Mouse (Mus musculus) neural tube, embryonic 15.5 days (tissue): Measurements from ENCODE around the gene Gpx4. TPM values are rescaled to one million over a fixed set of nuclear protein-coding genes. Genes with fewer than 3 reads are reported as not detected.

ENCODE experiments used
- ATAC-seq: fragments of 200-750 bp; cut with Nextera tagmentation; 2 replicates; pipeline ENCODE4 v1.8.0; 2017; ENCODE audit warnings: mild to moderate bottlenecking, moderate TSS enrichment, moderate library complexity; ENCODE audit not compliant: low FRiP score
- H3K27ac ChIP-seq: fragments of 300-500 bp; sonication (generic); replicated peaks from 2 replicates; pipeline ENCODE4 v1.5.1; 2015; ENCODE audit warnings: mild to moderate bottlenecking, inconsistent platforms
- H3K27me3 ChIP-seq: fragments of 300-500 bp; sonication (generic); replicated peaks from 2 replicates; pipeline ENCODE4 v1.6.1; 2015; ENCODE audit warnings: inconsistent platforms
- H3K36me3 ChIP-seq: fragments of 300-500 bp; sonication (generic); 2 replicates; pipeline ENCODE4 v1.6.1; 2015; ENCODE audit warnings: inconsistent platforms
- H3K4me1 ChIP-seq: fragments of 300-500 bp; sonication (generic); 2 replicates; pipeline ENCODE4 v1.6.1; 2015; ENCODE audit warnings: inconsistent platforms
- H3K4me2 ChIP-seq: fragments of 300-500 bp; sonication (generic); 2 replicates; pipeline ENCODE4 v1.6.1; 2015; ENCODE audit warnings: inconsistent platforms, mild to moderate bottlenecking, moderate library complexity
- H3K4me3 ChIP-seq: fragments of 300-500 bp; sonication (generic); replicated peaks from 2 replicates; pipeline ENCODE4 v1.5.1; 2015; ENCODE audit warnings: mild to moderate bottlenecking, inconsistent platforms
- H3K9ac ChIP-seq: fragments of 300-500 bp; sonication (generic); replicated peaks from 2 replicates; pipeline ENCODE4 v1.6.1; 2015; ENCODE audit warnings: mild to moderate bottlenecking, inconsistent platforms
- H3K9me3 ChIP-seq: fragments of 300-500 bp; sonication (generic); replicated peaks from 2 replicates; pipeline ENCODE4 v1.6.1; 2016; ENCODE audit warnings: inconsistent platforms
- WGBS: fragments of 180-500 bp; shearing (Covaris S2); methylation state at CpG from one replicate; pipeline ENCODE4 v1.1.7; 2015; ENCODE audit warnings: mixed read lengths; 5-methylcytosine and 5-hydroxymethylcytosine counted together
- polyA plus RNA-seq: library from polyadenylated mRNA; unstranded; fragments of >200 nt; fragmentation: Nextera tagmentation; extraction: Ambion mirVana; gene quantifications from 2 replicates; pipeline ENCODE4 v1.2.1, GENCODE M21; 2015

Gpx4 gene
- polyA plus RNA-seq, 1 experiment from 2014 or later = 600 TPM

GRCm38 (mm10) chr10:80095547-80095946, 48.6 kb downstream of the Gpx4 start:
- 86% methylated on average over 5 of the region's 5 CpGs for whole genome bisulfite sequencing
- Histone ChIP-seq H3K9ac (no peak overlapping the region), H3K27ac (no peak overlapping the region), H3K36me3 (no peaks in the 10 kb centered on the region), H3K27me3 (no peaks in the 10 kb centered on the region), H3K9me3 (no peaks in the 10 kb centered on the region), H3K4me3 (no peak overlapping the region), H3K4me2 (no peak overlapping the region), H3K4me1 (peaks cover 17% of the 10 kb centered on the region)
- ATAC-seq = no peak

- no peaks in the 10 kb centered on the region for H3K27me3 ChIP-seq
- no peaks in the 10 kb centered on the region for H3K9me3 ChIP-seq
- WGBS = 19% methylated on average over 6 of the region's 7 CpGs
- H3K9ac ChIP-seq = no peak overlapping the region
- no peak overlapping the region for H3K27ac ChIP-seq
- ATAC-seq = no peak
- no peaks in the 10 kb centered on the region for H3K36me3 ChIP-seq
- no peak overlapping the region for H3K4me3 ChIP-seq
- H3K4me2 ChIP-seq = no peak overlapping the region
- peaks cover 33% of the 10 kb centered on the region for H3K4me1 ChIP-seq
Observed at GRCm38 (mm10) chr10:80097275-80097674, 50.3 kb downstream of the Gpx4 start.

DNA sequence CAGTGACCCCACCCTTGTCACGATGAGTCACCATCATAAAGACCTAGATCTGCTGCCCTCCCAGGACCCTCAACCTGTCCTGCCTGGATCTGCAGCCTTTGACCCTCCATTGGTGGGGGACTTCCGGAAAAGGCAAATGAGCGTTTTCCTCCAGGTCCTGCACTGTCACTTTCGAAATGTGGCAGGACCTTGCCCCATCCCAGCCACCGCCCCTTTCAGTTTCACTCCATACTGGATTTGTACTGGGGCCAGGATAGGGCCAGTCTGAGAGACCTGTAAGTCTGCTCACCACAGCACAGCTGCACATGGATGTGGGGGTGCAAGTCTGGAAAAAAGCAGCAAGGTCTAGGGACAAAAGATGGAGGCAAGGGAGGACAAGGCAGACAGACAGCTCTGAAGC, 51.7 kb downstream of the Gpx4 start:
- no peak overlapping the region for H3K27ac ChIP-seq
- H3K9me3 ChIP-seq = no peaks in the 10 kb centered on the region
- no peak overlapping the region for H3K4me3 ChIP-seq
- 86% methylated on average over 5 of the region's 5 CpGs for WGBS
- no peak overlapping the region for H3K9ac ChIP-seq
- H3K27me3 ChIP-seq = no peaks in the 10 kb centered on the region
- H3K4me2 ChIP-seq = no peak overlapping the region
- ATAC-seq = no peak
- H3K4me1 ChIP-seq = peaks cover 38% of the 10 kb centered on the region
- H3K36me3 ChIP-seq = no peaks in the 10 kb centered on the region

- no peak overlapping the region; the same call in 1 of the 2 replicates for H3K9ac ChIP-seq
- no peaks in the 10 kb centered on the region for H3K36me3 ChIP-seq
- peaks cover 38% of the 10 kb centered on the region for H3K4me1 ChIP-seq
- H3K27me3 ChIP-seq = no peaks in the 10 kb centered on the region
- 70% methylated on average over 11 of the region's 11 CpGs for WGBS
- H3K27ac ChIP-seq = no peak overlapping the region
- H3K9me3 ChIP-seq = no peaks in the 10 kb centered on the region
- H3K4me2 ChIP-seq = peak overlapping the region; percentile 93
- ATAC-seq = no peak
- peak overlapping the region; percentile 95; the same call in 1 of the 2 replicates for H3K4me3 ChIP-seq
Observed at GRCm38 (mm10) chr10:80100982-80101381, 54.0 kb downstream of the Gpx4 start.

- peak overlapping the region; percentile 93 for H3K4me2 ChIP-seq
- H3K9me3 ChIP-seq = no peaks in the 10 kb centered on the region
- H3K27me3 ChIP-seq = no peaks in the 10 kb centered on the region
- peak; percentile 91 for ATAC-seq
- H3K4me1 ChIP-seq = peaks cover 36% of the 10 kb centered on the region
- H3K27ac ChIP-seq = peak overlapping the region; percentile 79
- peak overlapping the region; percentile 95 for H3K4me3 ChIP-seq
- peak overlapping the region; percentile 91 for H3K9ac ChIP-seq
- H3K36me3 ChIP-seq = no peaks in the 10 kb centered on the region
- under 1% methylated on average over 58 of the region's 59 CpGs for WGBS
Observed at GRCm38 (mm10) chr10:80102216-80102915, 55.4 kb downstream of the Gpx4 start.

- no peak overlapping the region for H3K4me3 ChIP-seq
- WGBS = 89% methylated on average over 2 of the region's 2 CpGs
- H3K9me3 ChIP-seq = no peaks in the 10 kb centered on the region
- no peaks in the 10 kb centered on the region for H3K27me3 ChIP-seq
- H3K4me1 ChIP-seq = peaks cover 35% of the 10 kb centered on the region
- no peaks in the 10 kb centered on the region for H3K36me3 ChIP-seq
- H3K4me2 ChIP-seq = peak overlapping the region; percentile 93
- H3K9ac ChIP-seq = peak overlapping the region; percentile 91
- ATAC-seq = no peak
- peak overlapping the region; percentile 79 for H3K27ac ChIP-seq
Observed at GRCm38 (mm10) chr10:80103032-80103431, 56.1 kb downstream of the Gpx4 start.

GRCm38 (mm10) chr10:80104181-80104580, 57.2 kb downstream of the Gpx4 start:
- H3K4me2 ChIP-seq = no peak overlapping the region
- no peaks in the 10 kb centered on the region for H3K27me3 ChIP-seq
- H3K27ac ChIP-seq = no peak overlapping the region
- H3K4me1 ChIP-seq = peaks cover 34% of the 10 kb centered on the region
- no peak overlapping the region for H3K9ac ChIP-seq
- no peaks in the 10 kb centered on the region for H3K36me3 ChIP-seq
- no peaks in the 10 kb centered on the region for H3K9me3 ChIP-seq
- 78% methylated on average over 3 of the region's 3 CpGs for WGBS
- no peak overlapping the region for H3K4me3 ChIP-seq
- no peak for ATAC-seq

GRCm38 (mm10) chr10:80105460-80105859, 58.5 kb downstream of the Gpx4 start, which contains the start of gene Sbno2:
Gene Sbno2 (minus strand): TSS chr10:80105571.
- no peak within 1 kb of the TSS for H3K4me2 ChIP-seq
- no peak for ATAC-seq
- H3K36me3 ChIP-seq = no peaks in the 10 kb centered on the region
- no peaks in the 10 kb centered on the region for H3K9me3 ChIP-seq
- peaks cover 22% of the 10 kb centered on the region for H3K4me1 ChIP-seq
- WGBS = 66% methylated on average over 5 of the region's 5 CpGs
- H3K9ac ChIP-seq = no peak within 1 kb of the TSS
- no peak within 1 kb of the TSS for H3K4me3 ChIP-seq
- H3K27me3 ChIP-seq = 0 out of 2 replicates have a peak, but pooled peaks cover 2% of the 10 kb centered on the region
- no peak within 1 kb of the TSS for H3K27ac ChIP-seq

DNA sequence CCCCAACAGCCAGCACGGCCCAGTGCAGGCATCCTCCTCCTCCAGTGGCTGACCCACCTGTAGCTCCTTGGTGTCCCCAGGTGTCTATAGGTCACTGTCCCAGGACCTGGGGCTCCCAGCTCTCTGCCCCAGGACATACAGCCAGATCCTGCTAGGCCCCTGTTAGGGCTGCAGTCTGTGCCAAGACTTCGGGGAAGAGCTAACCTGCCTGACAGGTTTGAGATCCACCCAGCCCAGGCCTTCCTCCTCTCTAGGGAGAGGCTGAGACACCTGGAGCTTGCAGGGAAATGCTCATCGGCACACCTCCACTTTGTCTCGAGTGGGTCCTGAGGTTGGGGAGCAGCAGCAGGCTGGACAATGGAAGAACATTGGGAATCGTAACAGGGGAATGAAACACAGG, 59.0 kb downstream of the Gpx4 start:
- Histone ChIP-seq H3K4me2 (no peak overlapping the region), H3K4me1 (peaks cover 17% of the 10 kb centered on the region), H3K36me3 (no peaks in the 10 kb centered on the region), H3K4me3 (no peak overlapping the region), H3K9me3 (no peaks in the 10 kb centered on the region), H3K27ac (no peak overlapping the region), H3K9ac (no peak overlapping the region), H3K27me3 (0 out of 2 replicates have a peak, but pooled peaks cover 2% of the 10 kb centered on the region)
- ATAC-seq = no peak
- 70% methylated on average over 5 of the region's 5 CpGs for WGBS

Other genes starting within 250 kb of the Gpx4 start
- gene Misp, start 226.2 kb upstream of the Gpx4 start, polyA plus RNA-seq = 0.33 and 11.5 TPM in 2 replicates
- gene Ptbp1, start 192.7 kb upstream of the Gpx4 start, polyA plus RNA-seq = 55.8 and 121 TPM in 2 replicates
- gene Prtn3, start 172.7 kb upstream of the Gpx4 start, polyA plus RNA-seq = 9.0 and 9.5 TPM in 2 replicates
- gene Plppr3, start 172.5 kb upstream of the Gpx4 start, polyA plus RNA-seq = 316 and 385 TPM in 2 replicates
- 0.31 and 0.50 TPM in 2 replicates for gene Elane, start 160.9 kb upstream of the Gpx4 start, polyA plus RNA-seq
- gene Cfd, start 156.3 kb upstream of the Gpx4 start, polyA plus RNA-seq = not detected in 2 replicates
- gene Med16, start 138.2 kb upstream of the Gpx4 start, polyA plus RNA-seq = 44.9 and 46.7 TPM in 2 replicates
- gene Gm26602, start 136.3 kb upstream of the Gpx4 start, polyA plus RNA-seq = 22.7 and 23.6 TPM in 2 replicates
- gene Kiss1r, start 130.2 kb upstream of the Gpx4 start, polyA plus RNA-seq = 1.8 and 2.8 TPM in 2 replicates
- 264 and 288 TPM in 2 replicates for gene R3hdm4, start 126.0 kb upstream of the Gpx4 start, polyA plus RNA-seq
- gene Arid3a, start 120.1 kb upstream of the Gpx4 start, polyA plus RNA-seq = 2.4 and 5.1 TPM in 2 replicates
- 94.4 and 104 TPM in 2 replicates for gene Wdr18, start 87.0 kb upstream of the Gpx4 start, polyA plus RNA-seq
- 0.32 and 0.33 TPM in 2 replicates for gene Grin3b, start 76.5 kb upstream of the Gpx4 start, polyA plus RNA-seq
- 21.3 and 24.7 TPM in 2 replicates for gene Tmem259, start 62.8 kb upstream of the Gpx4 start, polyA plus RNA-seq
- gene Cnn2, start 58.6 kb upstream of the Gpx4 start, polyA plus RNA-seq = 31.6 and 76.4 TPM in 2 replicates
- gene Abca7, start 50.7 kb upstream of the Gpx4 start, polyA plus RNA-seq = 5.2 and 5.6 TPM in 2 replicates
- gene Arhgap45, start 30.5 kb upstream of the Gpx4 start, polyA plus RNA-seq = 2.0 and 13.7 TPM in 2 replicates
- gene Polr2e, start 7.4 kb upstream of the Gpx4 start, polyA plus RNA-seq = 134 and 148 TPM in 2 replicates
- 11.7 and 12.8 TPM in 2 replicates for gene Sbno2, start 58.4 kb downstream of the Gpx4 start, polyA plus RNA-seq
- 16.9 and 17.3 TPM in 2 replicates for gene Stk11, start 68.6 kb downstream of the Gpx4 start, polyA plus RNA-seq
- gene Atp5d, start 91.5 kb downstream of the Gpx4 start, polyA plus RNA-seq = 553 and 558 TPM in 2 replicates
- 91.9 and 93.0 TPM in 2 replicates for gene Cbarp, start 93.7 kb downstream of the Gpx4 start, polyA plus RNA-seq
- 19.4 and 20.5 TPM in 2 replicates for gene Midn, start 101.1 kb downstream of the Gpx4 start, polyA plus RNA-seq
- gene Cirbp, start 118.8 kb downstream of the Gpx4 start, polyA plus RNA-seq = 284 and 345 TPM in 2 replicates
- 13.5 and 14.3 TPM in 2 replicates for gene 1600002K03Rik, start 125.8 kb downstream of the Gpx4 start, polyA plus RNA-seq
- 25.9 and 31.2 TPM in 2 replicates for gene Efna2, start 132.3 kb downstream of the Gpx4 start, polyA plus RNA-seq
- 46.8 and 49.6 TPM in 2 replicates for gene Mum1, start 179.3 kb downstream of the Gpx4 start, polyA plus RNA-seq
- gene Ndufs7, start 202.0 kb downstream of the Gpx4 start, polyA plus RNA-seq = 353 and 368 TPM in 2 replicates
- gene Gamt, start 213.8 kb downstream of the Gpx4 start, polyA plus RNA-seq = 27.9 and 34.6 TPM in 2 replicates
- gene Dazap1, start 214.3 kb downstream of the Gpx4 start, polyA plus RNA-seq = 48.6 and 50.4 TPM in 2 replicates
- 544 and 638 TPM in 2 replicates for gene Rps15, start 245.3 kb downstream of the Gpx4 start, polyA plus RNA-seq
- gene Apc2, start 248.8 kb downstream of the Gpx4 start, polyA plus RNA-seq = 122 and 144 TPM in 2 replicates